Mouse (Mus musculus): ENCODE measurements around the gene Ube2e2.

GRCm38 (mm10) chr14:18665267-18666024, 228.6 kb downstream of the Ube2e2 start:
- TF ChIP-seq POLR2A (IDR thresholded peaks at IDR 0.05; ENCODE audit: low read depth, low read length) (no peak), MAX (IDR thresholded peaks at IDR 0.05; ENCODE audit: low read length) (no peak), CTCF (conservative IDR thresholded peaks at IDR 0.05 in 1 of 2, IDR thresholded peaks at IDR 0.05 in 1 of 2; ENCODE audit: low read depth in 2 of 2, low read length in 2 of 2) (no peak), EP300 (IDR thresholded peaks at IDR 0.05; ENCODE audit: low read length) (no peak; the same call in 1 of the 2 replicates), MXI1 (IDR thresholded peaks at IDR 0.05; ENCODE audit: low read depth, low read length) (no peak), MAZ (IDR thresholded peaks at IDR 0.05; ENCODE audit: low read depth, low read length) (no peak), NELFE (IDR thresholded peaks at IDR 0.05; ENCODE audit: low read depth, low read length) (no peak), ZMIZ1 (IDR thresholded peaks at IDR 0.05; ENCODE audit: low read depth, low read length) (no peak)

Measured in CH12.LX (cell line).